Mouse (Mus musculus): ENCODE measurements at regions not wholly inside any gene's neighbourhood (a gene's known extent, or its start where the extent isn't known, plus 50 kb on each side); places are given as distances from the start of the nearest gene placed in this dataset.

- DNase-seq (ENCODE audit: low read depth, low spot score) = no peak
- H3K36me3 ChIP-seq (ENCODE audit: control insufficient read depth, insufficient read depth, low read length, poor library complexity, severe bottlenecking) = no peaks in the 10 kb centered on the region
- in situ Hi-C loops (cut with MboI; ENCODE audit: low sequenced_read_pairs in 2 of 2, unreplicated experiment in 2 of 2) = no loop called here
- no peak overlapping the region for H3K4me3 ChIP-seq (ENCODE audit: insufficient read depth in 1 of 2, low read depth in 1 of 2, low read length in 2 of 2, poor library complexity in 1 of 2, severe bottlenecking in 1 of 2)
- no peaks in the 10 kb centered on the region for H3K4me1 ChIP-seq (ENCODE audit: control insufficient read depth in 2 of 2, insufficient read depth in 2 of 2, low read length in 2 of 2, poor library complexity in 1 of 2)
- TF ChIP-seq ZC3H11A (IDR thresholded peaks at IDR 0.05; ENCODE audit: borderline replicate concordance, low read depth, low read length) (no peak), CHD2 (IDR thresholded peaks at IDR 0.05; ENCODE audit: low read depth, low read length) (no peak), MAFK (IDR thresholded peaks at IDR 0.05; ENCODE audit: insufficient read depth, low read depth, low read length) (no peak), HCFC1 (IDR thresholded peaks at IDR 0.05; ENCODE audit: borderline replicate concordance, insufficient read depth, low read length) (no peak)
- H3K27ac ChIP-seq (ENCODE audit: insufficient read depth, low read depth, low read length, poor library complexity, severe bottlenecking) = no peak overlapping the region
- H3K9ac ChIP-seq (ENCODE audit: insufficient read depth, low read depth, low read length, poor library complexity, severe bottlenecking) = no peak overlapping the region
- H3K9me3 ChIP-seq (ENCODE audit: control insufficient read depth, insufficient read depth, low read depth, low read length) = no peaks in the 10 kb centered on the region
These were observed 105.6 kb downstream of the Gas1 start for GRCm38 (mm10) chr13:60071595-60071994.

GRCm38 (mm10) chr13:60069196-60069595, 108.0 kb downstream of the Gas1 start:
- Histone ChIP-seq H3K4me1 (ENCODE audit: control insufficient read depth in 2 of 2, insufficient read depth in 2 of 2, low read length in 2 of 2, poor library complexity in 1 of 2) (no peaks in the 10 kb centered on the region), H3K9ac (ENCODE audit: insufficient read depth, low read depth, low read length, poor library complexity, severe bottlenecking) (no peak overlapping the region), H3K4me3 (ENCODE audit: insufficient read depth in 1 of 2, low read depth in 1 of 2, low read length in 2 of 2, poor library complexity in 1 of 2, severe bottlenecking in 1 of 2) (no peak overlapping the region), H3K27ac (ENCODE audit: insufficient read depth, low read depth, low read length, poor library complexity, severe bottlenecking) (no peak overlapping the region), H3K9me3 (ENCODE audit: control insufficient read depth, insufficient read depth, low read depth, low read length) (no peaks in the 10 kb centered on the region), H3K36me3 (ENCODE audit: control insufficient read depth, insufficient read depth, low read length, poor library complexity, severe bottlenecking) (no peaks in the 10 kb centered on the region)
- DNase-seq (ENCODE audit: low read depth, low spot score) = no peak
- TF ChIP-seq ZNF384 (IDR thresholded peaks at IDR 0.05; ENCODE audit: low read depth, low read length) = no peak
- no peak for TF ChIP-seq HCFC1 (IDR thresholded peaks at IDR 0.05; ENCODE audit: borderline replicate concordance, insufficient read depth, low read length)
- TF ChIP-seq MAFK (IDR thresholded peaks at IDR 0.05; ENCODE audit: insufficient read depth, low read depth, low read length) = no peak
- TF ChIP-seq CHD2 (IDR thresholded peaks at IDR 0.05; ENCODE audit: low read depth, low read length) = no peak
- no peak for TF ChIP-seq ZC3H11A (IDR thresholded peaks at IDR 0.05; ENCODE audit: borderline replicate concordance, low read depth, low read length)
- in situ Hi-C loops (cut with MboI; ENCODE audit: low sequenced_read_pairs in 2 of 2, unreplicated experiment in 2 of 2) = no loop called here

- H3K27ac ChIP-seq (ENCODE audit: insufficient read depth, low read depth, low read length, poor library complexity, severe bottlenecking) = no peak overlapping the region
- H3K4me1 ChIP-seq (ENCODE audit: control insufficient read depth in 2 of 2, insufficient read depth in 2 of 2, low read length in 2 of 2, poor library complexity in 1 of 2) = no peaks in the 10 kb centered on the region
These were observed 109.8 kb downstream of the Gas1 start for GRCm38 (mm10) chr13:60067325-60067724.

GRCm38 (mm10) chr13:60061589-60061988, 115.6 kb downstream of the Gas1 start:
- H3K9ac ChIP-seq (ENCODE audit: insufficient read depth, low read depth, low read length, poor library complexity, severe bottlenecking) = no peak overlapping the region
- H3K9me3 ChIP-seq (ENCODE audit: control insufficient read depth, insufficient read depth, low read depth, low read length) = no peaks in the 10 kb centered on the region
- H3K4me3 ChIP-seq (ENCODE audit: insufficient read depth in 1 of 2, low read depth in 1 of 2, low read length in 2 of 2, poor library complexity in 1 of 2, severe bottlenecking in 1 of 2) = no peak overlapping the region
- in situ Hi-C loops (cut with MboI; ENCODE audit: low sequenced_read_pairs in 2 of 2, unreplicated experiment in 2 of 2) = no loop called here
- no peak overlapping the region for H3K27ac ChIP-seq (ENCODE audit: insufficient read depth, low read depth, low read length, poor library complexity, severe bottlenecking)
- no peaks in the 10 kb centered on the region for H3K36me3 ChIP-seq (ENCODE audit: control insufficient read depth, insufficient read depth, low read length, poor library complexity, severe bottlenecking)
- TF ChIP-seq ZC3H11A (IDR thresholded peaks at IDR 0.05; ENCODE audit: borderline replicate concordance, low read depth, low read length) (no peak), ZNF384 (IDR thresholded peaks at IDR 0.05; ENCODE audit: low read depth, low read length) (no peak)
- no peak for DNase-seq (ENCODE audit: low read depth, low spot score)
- H3K4me1 ChIP-seq (ENCODE audit: control insufficient read depth in 2 of 2, insufficient read depth in 2 of 2, low read length in 2 of 2, poor library complexity in 1 of 2) = peaks cover 0 to 3% of the 10 kb centered on the region in 2 experiments; a peak in 1 of 4 replicates

More at GRCm38 (mm10) chr13:60067325-60067724, 109.8 kb downstream of the Gas1 start:
- DNase-seq (ENCODE audit: low read depth, low spot score) = no peak
- in situ Hi-C loops (cut with MboI; ENCODE audit: low sequenced_read_pairs in 2 of 2, unreplicated experiment in 2 of 2) = no loop called here
- TF ChIP-seq MAFK (IDR thresholded peaks at IDR 0.05; ENCODE audit: insufficient read depth, low read depth, low read length) (no peak), ZNF384 (IDR thresholded peaks at IDR 0.05; ENCODE audit: low read depth, low read length) (no peak), CHD2 (IDR thresholded peaks at IDR 0.05; ENCODE audit: low read depth, low read length) (no peak), HCFC1 (IDR thresholded peaks at IDR 0.05; ENCODE audit: borderline replicate concordance, insufficient read depth, low read length) (no peak), ZC3H11A (IDR thresholded peaks at IDR 0.05; ENCODE audit: borderline replicate concordance, low read depth, low read length) (no peak)
- Histone ChIP-seq H3K9me3 (ENCODE audit: control insufficient read depth, insufficient read depth, low read depth, low read length) (no peaks in the 10 kb centered on the region), H3K9ac (ENCODE audit: insufficient read depth, low read depth, low read length, poor library complexity, severe bottlenecking) (no peak overlapping the region), H3K4me3 (ENCODE audit: insufficient read depth in 1 of 2, low read depth in 1 of 2, low read length in 2 of 2, poor library complexity in 1 of 2, severe bottlenecking in 1 of 2) (no peak overlapping the region), H3K36me3 (ENCODE audit: control insufficient read depth, insufficient read depth, low read length, poor library complexity, severe bottlenecking) (no peaks in the 10 kb centered on the region)

- Histone ChIP-seq H3K9ac (ENCODE audit: insufficient read depth, low read depth, low read length, poor library complexity, severe bottlenecking) (no peak overlapping the region), H3K27ac (ENCODE audit: insufficient read depth, low read depth, low read length, poor library complexity, severe bottlenecking) (no peak overlapping the region), H3K4me3 (ENCODE audit: insufficient read depth in 1 of 2, low read depth in 1 of 2, low read length in 2 of 2, poor library complexity in 1 of 2, severe bottlenecking in 1 of 2) (no peak overlapping the region), H3K9me3 (ENCODE audit: control insufficient read depth, insufficient read depth, low read depth, low read length) (no peaks in the 10 kb centered on the region), H3K36me3 (ENCODE audit: control insufficient read depth, insufficient read depth, low read length, poor library complexity, severe bottlenecking) (no peaks in the 10 kb centered on the region), H3K4me1 (ENCODE audit: control insufficient read depth in 2 of 2, insufficient read depth in 2 of 2, low read length in 2 of 2, poor library complexity in 1 of 2) (peaks cover 0 to 3% of the 10 kb centered on the region in 2 experiments; a peak in 1 of 4 replicates)
- no peak for TF ChIP-seq HCFC1 (IDR thresholded peaks at IDR 0.05; ENCODE audit: borderline replicate concordance, insufficient read depth, low read length)
- in situ Hi-C loops (cut with MboI; ENCODE audit: low sequenced_read_pairs in 2 of 2, unreplicated experiment in 2 of 2) = no loop called here
- DNase-seq (ENCODE audit: low read depth, low spot score) = no peak
These were observed 119.3 kb downstream of the Gas1 start for GRCm38 (mm10) chr13:60057761-60058274.
